Mouse (Mus musculus): ENCODE results near the gene Aanat. TPM values are rescaled to one million over a fixed set of nuclear protein-coding genes. Genes with fewer than 3 reads are reported as not detected.
A peak's percentile ranks its signal among the peaks of the same experiment; 100 is the strongest.

Aanat gene
- polyA plus RNA-seq (2015; fragmentation: Nextera tagmentation; extraction: Ambion mirVana): not detected in 2 replicates

DNA sequence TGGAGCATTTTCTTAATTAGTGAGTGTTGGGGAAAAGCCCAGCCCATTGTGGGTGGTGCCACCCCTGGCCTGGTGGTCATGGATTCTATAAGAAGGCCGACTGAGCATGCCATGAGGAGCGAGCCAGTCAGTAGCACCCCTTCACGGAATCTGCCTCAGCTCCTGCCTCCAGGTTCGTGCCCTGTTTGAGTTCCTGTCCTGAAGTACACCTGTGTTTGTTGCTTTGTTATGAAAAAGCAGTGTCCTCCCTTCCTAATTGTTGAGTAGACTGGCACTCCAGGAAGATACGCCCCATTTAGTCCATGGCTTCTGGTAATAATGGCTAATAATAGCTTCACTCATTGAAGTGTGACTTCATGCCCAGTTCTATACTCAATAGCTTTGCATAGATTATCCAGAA lies at the start of gene Aanat:
Aanat (plus strand) TSS at position 123 of the 400 bp plus-strand sequence.
- no peak for ATAC-seq (ENCODE audit: low FRiP score, low TSS enrichment)
- Histone ChIP-seq H3K4me1 (ENCODE audit: insufficient read depth, low read length) (peaks cover 6% of the 10 kb centered on the region; the same call in 1 of the 2 replicates), H3K27me3 (ENCODE audit: insufficient read depth, low read length) (peaks cover 12% of the 10 kb centered on the region), H3K36me3 (ENCODE audit: insufficient read depth, low read length) (no peaks in the 10 kb centered on the region), H3K27ac (ENCODE audit: low read length) (no peak within 1 kb of the TSS), H3K4me3 (ENCODE audit: low read length) (no peak within 1 kb of the TSS; the same call in 1 of the 2 replicates), H3K9ac (replicated peaks; ENCODE audit: low read length) (no peak within 1 kb of the TSS), H3K4me2 (replicated peaks; ENCODE audit: low read depth, low read length) (peak within 1 kb of the TSS; percentile 45), H3K9me3 (ENCODE audit: low read length) (no peaks in the 10 kb centered on the region)
- WGBS: 61% methylated on average over 5 of the region's 5 CpGs

DNA sequence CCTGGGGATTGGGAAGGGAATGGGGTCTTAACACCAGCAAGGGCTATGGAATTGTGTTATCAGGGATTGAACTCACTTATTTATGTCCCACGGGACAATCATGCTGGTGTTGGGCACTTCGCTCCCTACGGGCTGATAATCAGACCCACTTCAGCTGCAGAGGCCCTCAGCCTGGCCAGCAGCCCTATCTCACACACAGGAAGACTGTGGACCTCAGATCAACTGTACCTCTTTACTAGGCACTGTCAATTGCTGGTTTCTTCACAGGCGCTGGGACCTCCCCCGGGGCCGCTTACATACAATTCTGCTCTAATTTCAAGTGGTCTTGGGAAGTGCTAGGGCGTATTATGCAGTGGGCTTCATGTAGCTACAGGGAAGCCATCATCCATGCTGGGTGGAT lies 49.5 kb upstream of the Aanat start:
- WGBS: 90% methylated on average over 7 of the region's 7 CpGs
- no peaks in the 10 kb centered on the region for H3K9me3 ChIP-seq (ENCODE audit: low read length)
- no peak overlapping the region for H3K4me2 ChIP-seq (replicated peaks; ENCODE audit: low read depth, low read length)
- H3K36me3 ChIP-seq (ENCODE audit: insufficient read depth, low read length): peaks cover 35% of the 10 kb centered on the region
- H3K4me1 ChIP-seq (ENCODE audit: insufficient read depth, low read length): peaks cover 24% of the 10 kb centered on the region
- peaks cover 9% of the 10 kb centered on the region for H3K27me3 ChIP-seq (ENCODE audit: insufficient read depth, low read length)
- no peak overlapping the region for H3K4me3 ChIP-seq (ENCODE audit: low read length)
- ATAC-seq (ENCODE audit: low FRiP score, low TSS enrichment): no peak
- H3K9ac ChIP-seq (replicated peaks; ENCODE audit: low read length): no peak overlapping the region
- no peak overlapping the region for H3K27ac ChIP-seq (ENCODE audit: low read length)

DNA sequence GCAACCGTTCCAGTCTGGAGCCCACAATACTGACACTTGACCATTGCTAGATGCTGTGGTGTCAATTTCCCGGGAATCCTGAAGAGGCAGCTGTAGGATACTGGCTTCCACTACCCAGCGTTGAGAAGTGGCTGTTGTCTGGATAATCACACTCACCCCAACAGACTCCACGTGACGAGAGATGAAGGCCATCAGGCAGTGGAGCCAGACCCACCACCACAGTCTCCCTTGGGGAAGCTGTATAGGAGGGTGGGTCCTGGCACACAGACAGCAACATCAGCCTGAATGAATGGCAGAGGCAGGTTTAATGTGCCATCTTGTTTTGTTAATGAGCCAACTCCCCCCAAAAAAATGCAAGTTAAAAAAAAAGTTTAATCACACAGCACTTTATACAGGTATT lies 48.8 kb upstream of the Aanat start:
- H3K27ac ChIP-seq (ENCODE audit: low read length): no peak overlapping the region
- 73% methylated on average over 5 of the region's 5 CpGs for WGBS
- no peak for ATAC-seq (ENCODE audit: low FRiP score, low TSS enrichment)
- peaks cover 3% of the 10 kb centered on the region; the same call in 1 of the 2 replicates for H3K27me3 ChIP-seq (ENCODE audit: insufficient read depth, low read length)
- no peak overlapping the region for H3K4me3 ChIP-seq (ENCODE audit: low read length)
- H3K4me1 ChIP-seq (ENCODE audit: insufficient read depth, low read length): peaks cover 17% of the 10 kb centered on the region
- H3K4me2 ChIP-seq (replicated peaks; ENCODE audit: low read depth, low read length): no peak overlapping the region
- H3K9me3 ChIP-seq (ENCODE audit: low read length): no peaks in the 10 kb centered on the region
- no peak overlapping the region for H3K9ac ChIP-seq (replicated peaks; ENCODE audit: low read length)
- H3K36me3 ChIP-seq (ENCODE audit: insufficient read depth, low read length): peaks cover 42% of the 10 kb centered on the region

- H3K4me3 ChIP-seq (ENCODE audit: low read length): no peak overlapping the region
- no peak overlapping the region for H3K9ac ChIP-seq (replicated peaks; ENCODE audit: low read length)
- no peak for ATAC-seq (ENCODE audit: low FRiP score, low TSS enrichment)
- H3K27ac ChIP-seq (ENCODE audit: low read length): no peak overlapping the region
- 90% methylated on average over 12 of the region's 12 CpGs for WGBS
- H3K27me3 ChIP-seq (ENCODE audit: insufficient read depth, low read length): no peaks in the 10 kb centered on the region
- H3K9me3 ChIP-seq (ENCODE audit: low read length): no peaks in the 10 kb centered on the region
- H3K36me3 ChIP-seq (ENCODE audit: insufficient read depth, low read length): peaks cover 49% of the 10 kb centered on the region
- H3K4me1 ChIP-seq (ENCODE audit: insufficient read depth, low read length): peaks cover 9% of the 10 kb centered on the region; the same call in 1 of the 2 replicates
- H3K4me2 ChIP-seq (replicated peaks; ENCODE audit: low read depth, low read length): no peak overlapping the region
Observed at GRCm38 (mm10) chr11:116538142-116538735, 48.0 kb upstream of the Aanat start.

GRCm38 (mm10) chr11:116541183-116541582 lies 45.0 kb upstream of the Aanat start:
- Histone ChIP-seq H3K27ac (ENCODE audit: low read length) (no peak overlapping the region), H3K4me1 (ENCODE audit: insufficient read depth, low read length) (no peaks in the 10 kb centered on the region), H3K9me3 (ENCODE audit: low read length) (no peaks in the 10 kb centered on the region), H3K4me3 (ENCODE audit: low read length) (no peak overlapping the region), H3K4me2 (replicated peaks; ENCODE audit: low read depth, low read length) (no peak overlapping the region), H3K27me3 (ENCODE audit: insufficient read depth, low read length) (no peaks in the 10 kb centered on the region), H3K36me3 (ENCODE audit: insufficient read depth, low read length) (peaks cover 76% of the 10 kb centered on the region), H3K9ac (replicated peaks; ENCODE audit: low read length) (no peak overlapping the region)
- 97% methylated on average over 11 of the region's 11 CpGs for WGBS
- ATAC-seq (ENCODE audit: low FRiP score, low TSS enrichment): no peak

- no peaks in the 10 kb centered on the region for H3K9me3 ChIP-seq (ENCODE audit: low read length)
- WGBS: 92% methylated on average over 4 of the region's 4 CpGs
- no peak overlapping the region for H3K27ac ChIP-seq (ENCODE audit: low read length)
- no peak for ATAC-seq (ENCODE audit: low FRiP score, low TSS enrichment)
- no peaks in the 10 kb centered on the region for H3K27me3 ChIP-seq (ENCODE audit: insufficient read depth, low read length)
- H3K9ac ChIP-seq (replicated peaks; ENCODE audit: low read length): no peak overlapping the region
- H3K36me3 ChIP-seq (ENCODE audit: insufficient read depth, low read length): peaks cover 76% of the 10 kb centered on the region
- H3K4me1 ChIP-seq (ENCODE audit: insufficient read depth, low read length): no peaks in the 10 kb centered on the region
- H3K4me2 ChIP-seq (replicated peaks; ENCODE audit: low read depth, low read length): no peak overlapping the region
- H3K4me3 ChIP-seq (ENCODE audit: low read length): no peak overlapping the region
Observed at GRCm38 (mm10) chr11:116543110-116543509, 43.1 kb upstream of the Aanat start.

- WGBS: 84% methylated on average over 17 of the region's 17 CpGs
- Histone ChIP-seq H3K27me3 (ENCODE audit: insufficient read depth, low read length) (no peaks in the 10 kb centered on the region), H3K9ac (replicated peaks; ENCODE audit: low read length) (no peak overlapping the region), H3K9me3 (ENCODE audit: low read length) (no peaks in the 10 kb centered on the region), H3K36me3 (ENCODE audit: insufficient read depth, low read length) (peaks cover 39% of the 10 kb centered on the region), H3K4me1 (ENCODE audit: insufficient read depth, low read length) (peaks cover 14% of the 10 kb centered on the region), H3K4me3 (ENCODE audit: low read length) (no peak overlapping the region), H3K27ac (ENCODE audit: low read length) (no peak overlapping the region), H3K4me2 (replicated peaks; ENCODE audit: low read depth, low read length) (no peak overlapping the region)
- ATAC-seq (ENCODE audit: low FRiP score, low TSS enrichment): no peak
Observed at GRCm38 (mm10) chr11:116547296-116548060, 38.8 kb upstream of the Aanat start.

- no peak overlapping the region for H3K27ac ChIP-seq (ENCODE audit: low read length)
- H3K27me3 ChIP-seq (ENCODE audit: insufficient read depth, low read length): no peaks in the 10 kb centered on the region
- H3K9me3 ChIP-seq (ENCODE audit: low read length): no peaks in the 10 kb centered on the region
- no peak overlapping the region for H3K4me3 ChIP-seq (ENCODE audit: low read length)
- H3K4me1 ChIP-seq (ENCODE audit: insufficient read depth, low read length): peaks cover 14% of the 10 kb centered on the region
- no peak overlapping the region for H3K4me2 ChIP-seq (replicated peaks; ENCODE audit: low read depth, low read length)
- 95% methylated on average over 9 of the region's 9 CpGs for whole genome bisulfite sequencing
- no peak for ATAC-seq (ENCODE audit: low FRiP score, low TSS enrichment)
- no peak overlapping the region for H3K9ac ChIP-seq (replicated peaks; ENCODE audit: low read length)
- H3K36me3 ChIP-seq (ENCODE audit: insufficient read depth, low read length): peaks cover 28% of the 10 kb centered on the region
Observed at GRCm38 (mm10) chr11:116548780-116549179, 37.5 kb upstream of the Aanat start.

- H3K4me1 ChIP-seq (ENCODE audit: insufficient read depth, low read length): peaks cover 14% of the 10 kb centered on the region
- no peak for ATAC-seq (ENCODE audit: low FRiP score, low TSS enrichment)
- peaks cover 21% of the 10 kb centered on the region for H3K36me3 ChIP-seq (ENCODE audit: insufficient read depth, low read length)
- no peak overlapping the region for H3K9ac ChIP-seq (replicated peaks; ENCODE audit: low read length)
- H3K4me2 ChIP-seq (replicated peaks; ENCODE audit: low read depth, low read length): no peak overlapping the region
- no peak overlapping the region for H3K4me3 ChIP-seq (ENCODE audit: low read length)
- H3K27me3 ChIP-seq (ENCODE audit: insufficient read depth, low read length): no peaks in the 10 kb centered on the region
- H3K27ac ChIP-seq (ENCODE audit: low read length): no peak overlapping the region
- 80% methylated on average over 11 of the region's 11 CpGs for WGBS
- H3K9me3 ChIP-seq (ENCODE audit: low read length): no peaks in the 10 kb centered on the region
Observed at GRCm38 (mm10) chr11:116549273-116550038, 36.8 kb upstream of the Aanat start.

Data from kidney, embryonic 16.5 days (tissue).